ENCODE assay signal across 9 mouse cellular contexts in the genomic region with DNA sequence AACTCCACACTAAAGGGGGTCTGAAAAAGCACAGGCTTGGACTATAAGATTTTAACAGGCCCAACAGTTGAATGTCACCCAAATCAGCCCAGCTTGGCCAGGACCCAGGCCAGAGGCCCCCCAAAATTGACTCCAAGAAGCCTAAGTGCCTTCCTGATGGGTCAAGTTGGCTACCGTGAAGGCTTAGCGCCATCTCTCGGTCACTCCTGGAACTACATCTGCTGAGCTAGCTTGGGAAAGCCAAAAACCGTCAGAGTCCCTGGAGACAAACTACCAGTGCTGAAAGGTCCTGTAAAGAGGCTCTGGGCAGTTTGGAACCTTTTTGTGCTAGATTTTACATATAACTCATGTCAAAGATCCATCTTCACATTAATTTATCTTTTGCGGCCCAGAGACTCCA. TPM values are rescaled to one million over a fixed set of nuclear protein-coding genes. Genes with fewer than 3 reads are reported as not detected.
A peak's percentile ranks its signal among the peaks of the same experiment; 100 is the strongest.
DNase-seq lines count a peak whose midpoint lies in the region; ATAC-seq and TF ChIP-seq lines count a peak whose summit lies in the region.
"Had no signal": no experiment of that assay in that cellular context is flagged by ENCODE, and none has a peak within 500 bp of the region (broad histone marks: within the 10 kb centered on the region; RNA-seq: fewer than 3 reads in every experiment).

No protein-coding gene starts in this region.

- H3K27ac ChIP-seq in midbrain, embryonic 10.5 days (replicated peaks) = no peak overlapping the region
- no peak overlapping the region for H3K27ac ChIP-seq in midbrain, embryonic 13.5 days
- H3K27ac ChIP-seq in hindbrain, postnatal 0 days = no peak overlapping the region
- H3K27ac ChIP-seq: heart, embryonic 15.5 days had no signal

- H3K4me1 ChIP-seq in midbrain, embryonic 10.5 days = peaks cover 35% of the 10 kb centered on the region
- H3K4me1 ChIP-seq in midbrain, embryonic 13.5 days (replicated peaks) = peaks cover 29% of the 10 kb centered on the region
- H3K4me1 ChIP-seq in hindbrain, postnatal 0 days (ENCODE audit: insufficient read depth, low read length) = no peaks in the 10 kb centered on the region; the same call in 1 of the 2 replicates
- H3K4me1 ChIP-seq: heart, embryonic 15.5 days had no signal

- peak; percentile 95 for TF ChIP-seq CTCF in hindbrain, postnatal 0 days (IDR thresholded peaks at IDR 0.05; ENCODE audit: low read depth)

- peaks cover 48% of the 10 kb centered on the region for H3K27me3 ChIP-seq in midbrain, embryonic 10.5 days (ENCODE audit: low read depth, poor library complexity, severe bottlenecking)
- H3K27me3 ChIP-seq in midbrain, embryonic 13.5 days = peaks cover 41% of the 10 kb centered on the region
- no peaks in the 10 kb centered on the region; the same call in 1 of the 2 replicates for H3K27me3 ChIP-seq in hindbrain, postnatal 0 days (ENCODE audit: insufficient read depth, low read length)

- intact Hi-C loops in left cerebral cortex, postnatal 4 days (cut with DNase I) = loop anchor here (2.0 kb wide), 1 partner anchor 320 kb away; no protein-coding TSS in a partner anchor

- no peak overlapping the region for H3K4me2 ChIP-seq in midbrain, embryonic 13.5 days (replicated peaks)
- H3K4me2 ChIP-seq in hindbrain, postnatal 0 days (ENCODE audit: low read depth, low read length) = no peak overlapping the region
- H3K4me2 ChIP-seq: heart, embryonic 15.5 days had no signal

- H3K9ac ChIP-seq in midbrain, embryonic 13.5 days (replicated peaks) = no peak overlapping the region
- H3K9ac ChIP-seq in hindbrain, postnatal 0 days (replicated peaks; ENCODE audit: low read length) = no peak overlapping the region
- H3K9ac ChIP-seq: heart, embryonic 15.5 days had no signal

- H3K9me3 ChIP-seq in midbrain, embryonic 10.5 days (replicated peaks) = 0 out of 2 replicates have a peak, but pooled peaks cover 4% of the 10 kb centered on the region
- no peaks in the 10 kb centered on the region for H3K9me3 ChIP-seq in midbrain, embryonic 13.5 days
- H3K9me3 ChIP-seq in hindbrain, postnatal 0 days (ENCODE audit: low read length) = no peaks in the 10 kb centered on the region; the same call in 1 of the 2 replicates
- H3K9me3 ChIP-seq: heart, embryonic 15.5 days had no signal

- no peak overlapping the region for H3K4me3 ChIP-seq in midbrain, embryonic 10.5 days
- no peak overlapping the region for H3K4me3 ChIP-seq in midbrain, embryonic 13.5 days (replicated peaks)
- H3K4me3 ChIP-seq in hindbrain, postnatal 0 days (ENCODE audit: low read length) = no peak overlapping the region
- H3K4me3 ChIP-seq: heart, embryonic 15.5 days had no signal

- WGBS in midbrain, embryonic 10.5 days = 10% methylated on average over 5 of the region's 5 CpGs
- 16% methylated on average over 5 of the region's 5 CpGs for WGBS in midbrain, embryonic 13.5 days
- WGBS in hindbrain, postnatal 0 days = 13% methylated on average over 5 of the region's 5 CpGs

- ATAC-seq in midbrain, embryonic 13.5 days = no peak
- ATAC-seq in hindbrain, postnatal 0 days = no peak
- no peak for ATAC-seq in megakaryocyte-erythroid progenitor cell, adult 5-6 weeks (replicated peaks; ENCODE audit: low FRiP score, low TSS enrichment, poor library complexity, severe bottlenecking)

- DNase-seq in midbrain, embryonic 10.5 days (ENCODE audit: low spot score) = peak; percentile 79
- DNase-seq in adipocyte (ENCODE audit: low spot score) = peak; percentile 36
- peak; percentile 83 to 89 for DNase-seq in cerebellum, postnatal 36 days
- DNase-seq in hindbrain, postnatal 0 days (ENCODE audit: low spot score) = peak; percentile 89
- DNase-seq in left cerebral cortex, postnatal 4 days = peak; percentile 82
- peak; percentile 71 to 84 for DNase-seq in right cerebral cortex, postnatal 10 days (ENCODE audit: low spot score in 2 of 2)

- no peaks in the 10 kb centered on the region for H3K36me3 ChIP-seq in midbrain, embryonic 10.5 days
- H3K36me3 ChIP-seq in midbrain, embryonic 13.5 days = no peaks in the 10 kb centered on the region
- no peaks in the 10 kb centered on the region for H3K36me3 ChIP-seq in hindbrain, postnatal 0 days (ENCODE audit: insufficient read depth, low read length)
- H3K36me3 ChIP-seq: heart, embryonic 15.5 days had no signal

RNA-seq across cellular contexts. Expression of a gene that starts 56.1 kb away (rescaled TPM):
- 0.25 and 0.36 TPM in 2 replicates for polyA plus RNA-seq in midbrain, embryonic 10.5 days (2016; fragmentation: Nextera tagmentation; extraction: Ambion mirVana)
- 0.79 and 1.3 TPM in 2 replicates for polyA plus RNA-seq in midbrain, embryonic 13.5 days (2015; fragmentation: Nextera tagmentation; extraction: Ambion mirVana)
- total RNA-seq in hindbrain, postnatal 0 days (2014; rRNA removed) = 10.7 and 16.9 TPM in 2 replicates
- polyA plus RNA-seq in hindbrain, postnatal 0 days (2015; fragmentation: Nextera tagmentation; extraction: Ambion mirVana) = 2.5 and 3.1 TPM in 2 replicates
- 10 to 100 TPM; 36.0 to 42.2 TPM for total RNA-seq in left cerebral cortex, postnatal 4 days (2021)
- total RNA-seq in megakaryocyte-erythroid progenitor cell, adult 5-6 weeks (2014; fragmentation: Nextera tagmentation) = not detected in 2 replicates
- not detected in 2 replicates for total RNA-seq in megakaryocyte-erythroid progenitor cell, adult 5-6 weeks (2017)

Comparison
In these comparisons a context has a peak if more than half of its experiments do, and no peak if none do; other contexts are left out.
1. DNase-seq: peak in every context shown above with its lines; median percentile 89 in hindbrain, postnatal 0 days; 86 in cerebellum, postnatal 36 days; 82 in left cerebral cortex, postnatal 4 days; 79 in midbrain, embryonic 10.5 days; 78 in right cerebral cortex, postnatal 10 days; 36 in adipocyte.
2. RNA of a gene that starts 56.1 kb away (total RNA-seq): 36.0 to 42.2 TPM in left cerebral cortex, postnatal 4 days and 10.7 to 16.9 TPM in hindbrain, postnatal 0 days; not detected in megakaryocyte-erythroid progenitor cell, adult 5-6 weeks; every median in the first group is over 10 times any median in the second.